Mouse (Mus musculus) T-helper 17 cell (primary cell): Measurements from ENCODE around the gene Trp73.

Source experiments
- in situ Hi-C, 2 experiments: fragments of 300-600 bp; cut with MboI, MseI; formaldehyde crosslinking; loops; 1 replicate in 1 of 2; 2 replicates in 1 of 2; pipeline ENCODE4 v1.15.1; 2025; ENCODE audit warnings: high pct_unique_total_duplicates in 2 of 2

Trp73 gene

DNA sequence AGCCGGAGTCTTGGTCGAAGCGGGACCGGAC lies at the start of gene Trp73:
Gene Trp73 (minus strand): TSS at position 27 of the 31 bp plus-strand sequence.
- in situ Hi-C loops: loop anchor here (10.0 to 25.0 kb wide), 4 partner anchors 175 to 1978 kb away; partner anchors contain the start of genes Espn (in 1 of the 2), Gpr153 (in 1 of the 2) and Hes2 (in 1 of the 2)

DNA sequence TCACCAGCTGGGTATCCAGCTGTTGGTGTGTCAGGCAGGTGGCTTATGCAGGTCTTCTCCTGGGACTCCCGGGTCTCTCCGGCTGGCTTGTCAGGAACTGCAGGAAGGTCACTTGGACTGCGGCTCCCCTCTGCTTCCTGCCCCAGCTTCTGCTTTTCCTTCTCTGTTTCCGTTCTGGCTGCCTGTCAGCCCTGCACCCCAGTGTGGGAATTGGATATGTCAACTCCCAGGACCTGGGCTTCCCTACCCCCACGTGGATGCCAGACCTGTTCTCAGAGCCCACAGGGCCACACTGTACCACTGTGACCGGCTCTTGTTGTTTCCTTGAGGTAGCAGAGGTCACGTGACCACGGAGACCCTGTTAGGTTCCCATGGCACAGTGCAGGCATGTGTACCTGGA lies 48.9 kb upstream of the Trp73 start:
- in situ Hi-C loops: no loop called here

DNA sequence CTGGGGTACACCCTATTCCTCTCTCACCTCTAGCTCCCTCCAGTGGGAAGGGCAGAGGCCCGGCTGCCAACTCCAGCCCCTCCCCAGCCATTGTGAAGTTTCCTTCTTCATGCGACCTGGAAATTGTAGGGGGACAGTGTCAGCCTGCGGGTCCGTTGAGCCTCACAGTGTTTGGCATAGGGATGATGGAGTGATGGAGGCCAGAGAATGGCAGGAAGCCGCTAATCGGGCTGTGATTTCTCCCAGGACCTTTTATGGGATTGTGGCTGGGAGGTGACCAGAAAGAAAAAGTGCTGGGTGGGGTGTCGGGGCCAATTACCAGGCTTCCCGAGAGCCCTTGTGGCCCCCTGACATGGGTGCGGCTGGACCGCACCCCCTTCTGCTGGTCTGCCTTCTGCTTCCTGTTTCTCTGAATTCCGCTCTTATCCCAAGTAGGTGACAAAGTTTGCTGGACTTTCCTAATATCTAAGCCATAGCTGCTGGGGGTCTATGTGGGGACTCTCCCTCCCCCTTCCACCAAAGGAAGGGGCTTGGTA lies 46.1 kb upstream of the Trp73 start:
- in situ Hi-C loops: no loop called here

DNA sequence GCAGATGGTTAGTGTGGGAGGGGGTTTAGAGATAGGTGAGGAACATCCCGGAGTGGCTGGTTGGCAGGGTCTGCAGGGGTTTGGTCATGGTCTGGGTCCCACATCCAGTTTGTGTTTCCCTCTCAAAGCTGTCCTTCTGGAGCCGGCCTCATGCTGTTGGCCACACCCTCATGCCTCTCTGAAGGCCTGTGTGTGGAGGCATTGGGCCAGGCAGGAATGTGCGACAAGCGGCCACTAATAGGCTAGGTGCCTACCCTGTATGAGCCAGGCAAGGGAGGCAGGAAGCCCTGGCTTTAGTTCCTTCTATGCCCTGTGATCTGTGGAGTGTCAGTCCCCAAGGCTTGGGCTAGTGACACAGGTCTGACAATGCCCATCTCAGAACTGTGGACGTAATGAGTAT lies 45.0 kb upstream of the Trp73 start:
- in situ Hi-C loops: no loop called here

DNA sequence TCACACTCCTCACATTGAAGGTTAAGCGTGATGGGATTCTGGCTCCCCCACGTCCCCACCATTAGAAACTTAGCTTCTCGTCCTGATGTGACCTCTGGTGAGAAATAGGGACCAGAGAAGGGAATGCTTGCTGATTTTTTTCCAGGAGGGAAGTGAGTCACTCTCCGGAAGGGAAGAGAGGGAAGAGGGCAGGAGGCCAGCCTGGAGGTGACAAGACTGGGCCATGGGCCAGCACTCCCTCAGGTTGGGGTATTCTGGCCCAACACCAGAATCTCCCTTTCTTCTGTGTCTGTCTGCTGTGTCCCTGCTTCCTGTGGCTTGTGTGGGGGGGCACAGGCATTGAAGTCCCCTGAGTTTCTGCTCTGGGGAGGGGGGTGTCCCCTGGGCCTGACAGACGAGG lies 43.6 kb upstream of the Trp73 start:
- in situ Hi-C loops: no loop called here

DNA sequence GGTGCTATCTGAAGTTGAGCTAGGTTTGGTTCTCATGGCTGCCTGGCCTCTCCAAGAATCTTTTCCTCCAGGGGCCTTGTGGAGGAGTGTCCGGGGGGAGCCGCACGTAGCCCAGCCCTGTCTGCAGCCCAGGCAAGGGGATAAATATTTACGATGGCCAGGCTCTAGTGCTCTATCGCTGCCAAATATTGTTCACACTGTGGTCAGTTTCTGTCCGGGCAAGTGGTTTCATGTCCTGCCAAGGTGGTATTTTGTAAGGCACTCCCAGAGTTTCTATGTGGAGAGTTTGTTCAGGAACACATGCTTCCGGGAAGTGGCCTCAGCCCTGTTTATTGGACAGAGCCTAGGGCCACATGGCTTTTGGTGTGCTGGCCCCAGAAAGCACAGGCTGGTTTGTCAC lies 41.0 kb upstream of the Trp73 start:
- in situ Hi-C loops: no loop called here

DNA sequence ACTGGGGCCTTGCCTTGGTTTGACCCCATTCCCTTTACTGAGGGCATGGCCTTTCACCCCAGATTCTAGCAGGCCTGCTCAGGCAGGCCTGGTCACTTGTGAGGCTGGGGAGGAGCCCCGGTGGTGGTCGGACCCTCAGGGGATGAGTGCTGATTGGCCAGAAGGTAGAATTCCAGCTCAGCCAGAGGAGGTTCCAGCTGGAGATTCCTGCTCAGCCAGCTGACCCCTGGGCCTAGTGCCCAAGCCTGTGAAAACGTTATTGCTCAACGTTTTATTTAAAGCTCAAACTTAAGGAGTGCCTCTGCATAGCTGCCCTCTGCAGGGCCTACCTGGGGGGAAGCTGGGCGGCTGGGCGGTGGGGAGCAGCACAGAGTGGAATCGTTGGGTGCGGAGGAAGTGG lies 37.2 kb upstream of the Trp73 start:
- in situ Hi-C loops: loop anchor here in 1 of 2 experiments (10.0 kb wide), 1 partner anchor 1672 kb away; no protein-coding TSS in a partner anchor

DNA sequence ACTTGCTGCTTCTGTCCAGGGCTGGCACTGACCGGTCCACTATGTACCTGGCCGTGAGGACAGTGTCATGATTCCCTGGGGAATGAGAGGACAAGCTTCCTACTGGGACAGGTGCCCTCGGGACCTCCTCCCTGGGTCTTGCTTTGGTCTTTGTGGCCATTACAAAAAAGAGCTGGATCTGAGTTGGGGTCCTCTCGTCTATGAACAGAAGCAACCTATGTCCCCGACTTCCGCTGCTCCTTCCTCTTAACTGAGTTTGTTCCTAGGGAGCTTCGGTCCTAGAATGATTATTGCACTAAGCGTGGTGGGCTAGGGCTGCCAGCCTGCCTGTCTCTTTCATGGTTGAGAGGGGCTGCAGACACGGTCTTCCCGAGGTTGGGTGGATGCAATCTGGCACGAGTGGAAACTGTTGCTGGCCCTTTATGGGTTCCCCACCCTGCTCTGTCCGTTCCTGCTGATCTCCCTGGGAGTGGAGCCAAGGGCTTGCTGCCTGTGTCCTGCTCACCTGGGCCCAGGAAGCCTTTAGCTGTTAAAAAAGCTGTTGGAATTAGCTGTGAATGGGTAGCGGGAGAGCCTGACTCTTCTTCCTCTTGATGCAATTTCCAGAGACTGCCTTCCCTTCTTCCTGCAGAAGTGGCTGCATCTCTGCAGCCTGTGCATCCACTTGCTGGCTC lies 32.1 kb upstream of the Trp73 start:
- in situ Hi-C loops: loop anchor here in 1 of 2 experiments (10.0 kb wide), 1 partner anchor 1667 kb away; no protein-coding TSS in a partner anchor

DNA sequence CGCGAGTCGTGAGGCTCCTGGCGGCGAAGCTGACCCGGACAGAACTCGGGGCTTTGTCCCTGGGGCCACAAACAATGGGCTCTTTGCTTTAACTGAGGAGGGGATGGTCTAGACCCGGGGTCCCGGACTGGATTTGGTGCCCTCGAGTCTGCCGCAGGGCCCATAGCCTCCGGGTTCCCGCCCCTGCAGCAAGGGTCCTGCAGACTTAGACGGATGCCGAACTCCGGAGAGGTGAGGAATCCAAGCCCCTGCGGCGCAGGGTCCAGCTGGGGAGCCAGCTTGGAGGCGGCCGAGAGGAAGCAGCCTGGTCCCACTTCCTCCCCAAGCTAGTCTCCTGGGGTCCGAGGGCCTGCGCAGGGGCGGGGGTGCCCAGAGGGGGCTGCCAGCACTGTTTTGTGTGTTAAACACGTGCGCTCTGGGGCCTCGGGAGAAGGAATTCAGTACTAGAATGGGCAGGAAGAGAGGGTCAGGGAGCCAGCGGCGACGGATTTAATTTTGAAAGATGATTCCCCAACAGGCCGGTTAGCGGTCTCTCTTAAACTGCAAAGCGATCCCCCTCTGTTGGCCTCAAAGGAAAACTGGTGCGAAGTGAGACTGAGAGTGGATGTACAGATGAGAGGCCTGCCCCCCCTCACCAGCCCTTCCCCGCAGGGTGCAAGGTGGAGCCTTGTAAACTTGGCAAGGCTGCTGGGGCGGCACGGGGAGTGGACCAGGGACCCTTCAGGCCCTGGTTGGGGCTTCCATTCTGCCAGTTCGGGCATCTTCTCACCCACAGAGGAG lies 31.3 kb upstream of the Trp73 start:
- in situ Hi-C loops: loop anchor here in 1 of 2 experiments (10.0 kb wide), 1 partner anchor 1667 kb away; no protein-coding TSS in a partner anchor

DNA sequence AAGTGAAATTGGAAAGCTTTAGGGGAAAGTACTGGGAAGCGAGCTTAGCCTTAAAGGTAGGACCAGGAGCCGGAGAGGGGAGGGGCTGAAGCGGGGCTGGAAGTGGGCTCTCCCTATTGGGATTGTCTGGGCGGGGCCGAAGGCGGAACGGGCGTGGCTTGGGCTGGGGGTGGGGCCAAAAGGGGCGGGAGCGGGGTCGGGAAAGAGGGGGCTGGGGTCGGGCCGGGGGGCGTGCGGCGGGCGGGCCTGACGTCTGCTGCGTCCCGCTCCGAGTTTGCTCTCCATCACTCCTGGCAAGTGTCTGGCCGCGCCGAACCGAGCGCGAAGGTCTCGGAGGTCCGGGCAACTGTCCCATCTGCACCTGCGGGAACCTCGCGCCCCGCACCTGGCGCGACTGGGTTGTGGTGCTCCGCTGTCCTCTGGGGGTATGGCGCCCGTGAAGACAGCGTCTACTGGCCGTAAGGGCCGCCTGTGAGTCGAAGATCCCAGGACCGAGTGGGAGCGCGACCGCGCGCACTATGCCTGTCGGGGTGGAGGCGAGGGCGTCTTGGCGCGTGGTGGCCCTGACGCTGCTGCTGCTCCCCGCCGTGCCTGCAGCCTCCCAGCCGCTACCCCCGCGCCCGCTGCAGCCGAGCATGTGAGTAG lies 30.6 kb upstream of the Trp73 start, which contains the start of gene Megf6:
Gene Megf6 (plus strand): TSS at position 225 of the 645 bp plus-strand sequence.
- in situ Hi-C loops: loop anchor here in 1 of 2 experiments (10.0 kb wide), 1 partner anchor 1666 kb away; no protein-coding TSS in a partner anchor

DNA sequence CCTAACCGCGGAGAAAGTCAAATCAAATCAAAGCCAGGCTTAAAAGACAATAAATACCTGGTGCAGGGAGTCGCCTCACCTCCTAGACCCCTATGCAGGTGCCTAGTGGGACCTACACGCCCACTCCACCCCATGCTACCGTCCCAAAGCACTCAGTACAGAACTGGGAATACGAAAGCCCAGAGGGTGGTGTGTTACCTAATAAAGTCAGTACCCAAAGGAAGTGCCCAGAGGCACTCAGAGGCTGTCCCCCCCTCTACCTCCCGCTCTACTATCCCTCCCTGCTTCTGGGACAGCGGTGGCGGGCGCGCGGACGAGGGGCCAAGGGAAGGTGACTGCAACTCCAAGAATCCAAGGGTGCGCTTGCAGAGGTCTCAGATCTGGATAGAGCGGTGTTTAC lies 30.0 kb upstream of the Trp73 start:
- in situ Hi-C loops: loop anchor here in 1 of 2 experiments (10.0 kb wide), 1 partner anchor 1665 kb away; no protein-coding TSS in a partner anchor

DNA sequence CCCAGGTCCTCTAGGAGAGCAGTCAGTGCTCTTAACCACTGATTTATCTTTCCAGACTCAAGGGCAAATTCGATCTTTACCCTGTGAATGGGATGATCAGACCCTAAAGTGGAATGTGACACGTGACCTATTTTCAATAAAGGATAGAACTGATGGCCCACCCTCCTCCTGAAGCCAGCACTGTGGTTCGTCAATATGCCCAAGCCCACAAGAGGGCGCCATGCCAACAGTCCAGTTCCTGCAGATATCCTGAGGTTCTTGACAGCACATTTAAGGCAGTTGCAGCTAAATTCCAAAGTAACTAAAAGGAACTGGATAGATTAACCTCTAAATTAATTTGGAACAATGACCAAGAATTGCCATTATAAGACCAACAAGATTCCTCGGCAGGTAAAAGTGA lies 27.0 kb upstream of the Trp73 start:
- in situ Hi-C loops: loop anchor here in 1 of 2 experiments (5.0 kb wide), 1 partner anchor 40 kb away; no protein-coding TSS in a partner anchor

DNA sequence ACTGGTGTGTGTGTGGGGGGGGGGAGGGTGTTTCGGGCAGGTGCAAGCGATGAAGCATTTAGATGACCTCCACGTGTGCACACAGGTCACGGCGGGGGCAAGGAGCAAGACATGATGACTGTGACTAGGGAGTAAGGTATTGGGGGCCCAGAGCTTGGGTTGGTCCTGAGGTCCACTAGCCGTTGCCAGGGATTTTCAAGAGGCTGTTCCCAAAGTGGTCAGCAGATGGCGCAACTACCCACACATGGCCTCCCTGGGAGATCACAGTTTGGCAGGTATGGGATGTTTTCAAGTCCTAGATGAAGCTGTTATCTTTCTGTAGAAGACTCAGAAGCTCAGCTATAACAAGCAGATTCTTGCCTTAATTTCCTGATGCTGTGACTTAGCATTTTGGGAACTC lies 23.3 kb upstream of the Trp73 start:
- in situ Hi-C loops: no loop called here

DNA sequence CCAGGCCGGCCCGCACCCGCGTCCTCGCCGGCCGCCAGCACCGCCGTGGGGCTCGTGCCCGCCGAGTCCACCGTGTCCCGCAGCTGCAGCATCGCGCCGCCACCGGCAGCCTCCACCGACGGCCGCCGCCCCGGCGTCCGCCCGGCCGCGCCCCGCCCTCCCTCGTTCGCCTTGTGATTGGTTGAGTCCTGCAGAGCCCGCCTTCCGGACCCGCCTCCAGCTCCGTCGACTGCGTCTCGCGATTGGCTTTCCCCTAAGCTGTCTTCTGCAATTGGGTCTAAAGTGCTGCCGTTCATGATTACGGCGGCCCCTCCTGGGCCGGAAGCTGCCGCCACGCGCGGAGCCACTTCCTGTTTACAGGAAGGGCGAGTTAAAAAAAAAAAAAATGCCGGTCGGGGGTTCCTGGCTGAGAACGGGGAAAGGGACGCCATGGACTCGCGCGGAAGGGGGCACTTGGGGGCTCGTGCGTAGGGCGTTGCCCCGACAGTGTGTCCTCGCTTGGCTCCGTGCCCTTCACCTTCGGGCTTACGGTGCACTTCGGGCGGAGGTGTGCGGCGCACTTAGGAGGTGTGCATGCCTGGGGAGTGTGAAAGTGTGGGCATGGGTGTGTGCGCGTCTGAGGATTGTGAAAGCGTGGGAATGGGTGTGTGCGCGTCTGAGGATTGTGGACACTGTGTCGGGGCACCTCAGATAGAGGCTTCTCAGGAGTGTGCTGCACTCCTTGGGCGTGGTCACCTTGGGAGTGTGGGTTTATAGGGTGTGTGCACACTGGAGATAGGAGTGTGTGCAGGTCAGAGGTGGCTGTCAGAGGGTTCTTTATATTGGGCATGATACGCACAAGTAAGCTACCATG lies 20.8 kb upstream of the Trp73 start, which contains the start of gene Tprgl:
Gene Tprgl (minus strand): TSS at position 129 of the 853 bp plus-strand sequence.
- in situ Hi-C loops: no loop called here

DNA sequence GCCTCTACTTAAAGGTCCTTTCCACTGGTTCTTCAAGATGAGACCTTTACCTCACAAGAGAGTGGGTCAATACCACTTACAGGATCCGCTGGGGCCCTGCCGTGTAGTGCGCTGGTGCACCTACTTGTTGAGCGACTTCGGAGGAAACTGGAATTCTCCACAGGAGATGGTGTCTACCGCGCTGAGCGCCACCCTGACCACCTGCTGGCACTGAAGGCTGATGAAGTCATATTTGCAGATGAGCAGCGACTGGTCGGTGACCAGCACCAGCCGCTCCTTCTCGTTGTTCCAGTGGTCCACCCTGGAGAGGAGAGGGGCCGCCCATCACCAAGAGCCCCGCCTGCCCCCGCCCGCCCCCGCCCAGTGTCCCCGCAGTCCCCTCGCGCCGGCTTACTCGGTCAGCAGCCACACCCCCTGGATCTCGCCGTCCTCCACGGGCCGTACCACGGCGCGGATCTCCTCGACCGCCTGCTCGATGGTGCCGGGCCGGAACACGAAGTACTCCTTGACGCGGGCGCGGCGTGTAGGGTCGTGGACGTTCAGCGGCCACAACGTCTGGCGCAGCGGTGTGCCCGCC lies 20.0 kb upstream of the Trp73 start:
- in situ Hi-C loops: no loop called here

DNA sequence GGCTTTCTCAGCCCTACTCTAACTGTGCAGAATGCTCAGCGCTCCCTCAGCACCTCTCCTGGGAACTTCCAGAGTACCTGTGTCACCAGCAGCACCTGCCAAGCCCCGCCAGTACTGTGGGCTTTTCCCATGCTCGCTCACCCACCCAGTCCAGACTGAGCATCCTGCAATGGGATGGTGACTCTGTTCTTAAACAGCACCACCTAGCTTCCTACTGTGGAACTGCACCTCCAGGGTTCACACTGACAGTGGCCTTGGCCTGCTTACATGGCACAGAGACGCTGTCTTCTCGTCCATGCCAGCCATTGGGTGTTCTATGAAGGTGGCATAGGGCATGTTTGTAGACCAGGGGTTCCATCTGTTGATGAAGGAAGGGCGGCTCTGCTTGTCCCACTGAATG lies 19.0 kb upstream of the Trp73 start:
- in situ Hi-C loops: no loop called here

DNA sequence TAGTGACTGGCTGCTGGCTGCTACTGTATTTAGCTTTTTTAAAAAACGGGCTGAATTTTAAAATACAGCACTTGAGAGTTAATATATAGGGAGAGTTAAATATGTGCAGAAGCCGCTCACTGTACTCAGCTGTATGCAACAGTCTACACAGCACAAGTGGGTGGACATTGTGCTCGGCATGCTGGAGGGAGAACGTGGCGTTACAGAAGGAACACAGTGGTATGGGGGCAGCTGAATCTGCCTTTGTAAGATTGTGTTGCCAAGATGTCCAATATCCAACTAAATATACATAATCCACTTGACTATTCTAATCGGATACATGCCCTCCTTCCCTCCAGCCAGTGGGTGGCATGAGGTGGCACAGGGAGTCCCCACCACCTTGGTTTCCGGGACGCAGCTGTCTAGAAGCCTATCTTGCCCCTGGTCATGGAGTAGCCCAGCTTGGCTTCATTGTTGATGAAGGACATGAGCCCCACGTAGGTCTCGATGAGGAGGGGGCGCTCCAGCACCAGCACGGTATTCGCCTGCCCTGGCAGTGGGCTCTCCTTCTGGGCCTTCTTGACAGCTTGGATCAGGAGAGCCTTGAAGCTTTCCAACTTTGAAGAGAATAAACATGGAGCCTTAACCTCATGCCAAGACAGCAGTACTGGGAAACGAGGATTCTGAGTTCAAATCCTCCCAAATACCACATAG lies 18.1 kb upstream of the Trp73 start:
- in situ Hi-C loops: no loop called here

DNA sequence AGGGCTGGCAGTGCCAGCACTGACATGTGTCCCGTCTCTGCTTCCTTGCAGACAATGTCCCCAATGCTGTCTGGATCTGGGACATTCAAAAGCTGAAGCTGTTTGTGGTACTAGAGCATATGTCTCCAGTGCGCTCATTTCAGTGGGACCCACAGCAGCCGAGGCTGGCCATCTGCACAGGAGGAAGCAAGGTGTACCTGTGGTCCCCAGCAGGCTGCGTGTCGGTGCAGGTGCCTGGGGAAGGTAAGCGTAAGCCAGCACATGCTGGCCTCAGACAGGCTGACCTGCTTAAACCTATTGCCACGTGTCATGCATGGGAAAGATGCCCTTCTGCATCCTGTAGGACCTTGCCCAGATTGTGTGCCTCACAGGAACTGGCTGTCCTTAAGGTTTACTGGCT lies 16.0 kb upstream of the Trp73 start:
- in situ Hi-C loops: no loop called here

DNA sequence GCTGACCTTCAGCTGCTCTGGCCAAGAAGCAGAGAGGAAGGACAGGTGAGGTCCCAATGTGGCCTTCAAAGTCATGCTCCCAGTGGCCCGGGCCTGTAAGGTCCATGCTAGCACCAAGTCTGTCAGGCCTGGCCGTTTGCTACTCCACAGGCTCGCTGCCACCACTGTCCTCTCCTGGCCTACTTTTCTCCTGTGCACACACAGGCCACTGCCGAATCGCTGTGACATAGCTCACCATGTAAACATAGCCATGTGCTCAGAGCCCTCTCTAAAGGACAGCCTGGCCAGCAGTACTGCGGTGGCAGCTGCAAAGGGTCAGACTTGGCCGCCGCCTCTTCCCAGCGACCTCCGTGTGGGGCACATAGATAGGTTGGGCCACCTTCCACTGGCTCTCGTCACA lies 14.1 kb upstream of the Trp73 start:
- in situ Hi-C loops: no loop called here

DNA sequence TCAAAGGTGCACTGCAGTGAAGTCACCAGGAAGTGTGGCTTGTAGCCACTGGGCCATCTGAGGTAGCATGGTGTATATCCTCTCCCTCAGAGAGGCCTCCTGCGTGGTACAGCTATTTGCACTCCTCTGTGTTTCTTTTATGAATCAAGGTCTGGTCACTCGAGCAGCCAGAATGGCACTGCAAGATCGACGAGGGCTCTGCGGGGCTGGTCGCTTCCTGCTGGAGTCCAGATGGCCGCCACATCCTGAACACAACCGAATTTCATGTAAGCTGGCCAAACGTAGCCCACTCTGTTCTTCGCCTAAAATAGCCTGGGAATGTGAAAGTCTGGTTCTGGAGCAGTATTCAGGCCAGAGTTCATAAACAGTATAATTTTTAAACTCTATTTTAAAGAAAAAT lies 6.3 kb upstream of the Trp73 start:
- in situ Hi-C loops: loop anchor here (10.0 to 25.0 kb wide), 4 partner anchors 182 to 1984 kb away; partner anchors contain the start of genes Espn (in 1 of the 2), Gpr153 (in 1 of the 2) and Hes2 (in 1 of the 2)
